Mouse (Mus musculus) MEL-GATA-1-ER (cell line): ENCODE results near the gene Ltb4r2.

Experiments
- DNase-seq: peaks from one replicate; pipeline ENCODE4 v3.0.0-alpha.2; 2012; ENCODE audit warnings: low read depth; ENCODE audit errors: extremely low read depth

Ltb4r2 gene

DNA sequence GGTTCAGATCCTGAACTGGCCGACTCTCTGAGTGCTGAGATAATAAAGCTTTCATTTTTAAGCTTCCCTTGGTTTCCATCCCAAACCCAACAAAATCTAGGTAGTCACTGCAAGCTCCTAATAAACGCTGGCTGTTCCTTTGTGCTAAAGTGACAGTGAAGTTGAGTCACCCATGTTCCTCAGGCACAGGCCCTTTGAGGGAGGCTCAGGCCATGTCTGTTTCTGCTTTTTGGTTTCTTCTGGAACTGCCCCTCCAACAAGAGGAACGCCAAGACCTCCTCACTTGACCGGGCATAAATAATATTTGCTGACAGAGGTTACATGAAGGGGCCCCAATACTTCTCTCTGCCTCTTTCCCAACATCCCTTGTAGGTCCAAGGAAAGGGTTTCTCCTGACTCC lies 25.5 kb upstream of the Ltb4r2 start:
- DNase-seq = no peak

DNA sequence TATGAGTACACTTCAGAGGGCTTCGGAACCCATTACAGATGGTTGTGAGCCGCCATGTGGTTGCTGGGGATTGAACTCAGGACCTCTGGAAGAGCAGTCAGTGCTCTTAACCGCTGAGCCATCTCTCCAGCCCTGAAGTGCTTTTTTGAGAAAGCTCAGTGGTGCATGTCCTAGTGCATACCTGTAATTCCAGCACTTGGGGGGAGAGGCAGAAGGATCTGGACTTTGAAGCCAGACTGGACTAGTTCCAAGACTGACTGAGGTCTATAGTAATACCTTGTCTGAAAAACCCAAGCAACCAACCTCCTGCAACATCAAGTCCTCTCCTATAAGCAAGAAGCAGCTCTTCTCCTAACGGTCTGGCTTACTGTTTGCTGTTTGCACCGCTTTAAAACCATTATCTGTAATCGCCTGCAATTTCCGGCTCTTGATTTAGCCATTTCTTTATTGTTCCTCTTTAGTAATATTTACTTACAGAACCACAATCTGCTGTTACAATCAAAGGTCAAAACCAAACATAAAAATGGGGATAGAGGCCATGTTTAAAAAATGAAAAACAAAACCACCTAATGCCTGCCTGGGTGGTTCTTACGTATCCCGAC lies 24.0 kb upstream of the Ltb4r2 start:
- no peak for DNase-seq

DNA sequence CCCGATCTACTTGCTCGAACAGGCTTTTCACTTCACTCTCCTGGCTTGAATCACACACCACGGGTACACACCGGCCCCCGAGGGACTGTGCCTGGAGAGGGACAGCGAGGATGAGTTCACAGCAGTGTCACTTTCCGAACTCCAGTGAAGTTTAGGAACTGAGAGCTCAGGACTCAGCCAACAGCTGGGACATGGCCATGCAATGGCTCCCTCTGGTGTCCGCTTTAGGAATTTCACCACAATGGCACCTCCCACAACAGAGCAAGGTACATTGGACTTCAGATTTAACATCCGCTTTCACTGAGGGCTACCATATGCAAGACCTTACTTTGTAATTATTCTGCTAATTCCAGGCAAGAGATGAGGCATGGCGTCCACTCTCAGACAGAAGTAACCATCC lies 17.5 kb upstream of the Ltb4r2 start:
- DNase-seq = peak; percentile 79

DNA sequence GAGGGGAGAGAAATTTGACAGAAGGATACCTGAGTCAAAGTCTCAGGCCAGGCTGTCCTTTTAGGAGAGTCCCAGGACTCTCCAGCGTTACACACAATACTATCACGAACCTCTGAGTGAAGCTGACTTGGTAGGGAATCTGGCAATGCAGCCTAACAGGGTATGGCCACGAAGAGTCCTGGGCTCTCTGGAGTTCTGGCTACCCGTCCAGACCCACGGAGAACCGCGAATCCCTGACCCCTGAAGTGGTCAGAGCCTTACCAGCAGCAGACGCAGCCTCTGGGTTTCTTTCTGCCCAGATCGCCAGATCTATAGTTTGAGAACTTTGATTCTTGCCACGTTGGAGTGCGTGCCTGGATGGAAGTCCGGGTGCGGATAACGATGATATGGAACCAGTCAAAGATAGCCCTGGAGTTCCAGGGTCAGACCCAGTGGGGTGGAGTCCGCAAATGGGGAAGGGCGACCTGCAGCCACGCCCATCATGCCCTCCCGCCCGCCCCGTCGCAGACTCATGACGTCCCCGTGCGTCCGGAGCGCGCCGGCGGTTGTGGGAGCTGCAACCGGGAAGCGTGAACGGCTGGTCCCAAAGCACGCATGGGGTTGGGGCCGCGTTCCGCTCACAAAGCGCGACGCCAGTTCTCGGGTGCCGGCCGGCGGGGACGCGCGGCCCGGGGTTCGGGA lies 15.9 kb upstream of the Ltb4r2 start, which contains the start of the genes Dhrs1 and Nop9:
Gene Dhrs1, minus strand, starts transcription at position 511 of the 681 bp plus-strand sequence.
Gene Nop9, plus strand, starts transcription at position 514 of the 681 bp plus-strand sequence.
- no peak for DNase-seq

DNA sequence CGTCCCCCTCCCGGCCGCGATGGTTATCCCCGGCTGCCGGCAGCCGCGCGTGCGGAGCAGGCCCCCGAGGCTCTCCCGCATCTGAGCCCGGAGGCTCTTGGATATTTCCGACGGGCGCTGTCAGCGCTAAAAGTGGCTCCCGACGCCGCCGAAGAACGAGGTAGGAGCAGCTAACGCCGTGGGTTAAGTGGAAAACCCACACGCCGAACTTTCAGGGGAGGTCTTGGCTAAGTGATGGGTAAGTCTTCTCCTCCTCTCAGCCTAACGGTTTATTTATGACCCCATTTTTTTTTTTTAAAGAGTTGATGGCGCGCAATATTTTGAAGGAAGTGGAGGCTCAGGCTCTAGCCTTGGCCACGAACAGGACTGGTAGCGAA lies 15.4 kb upstream of the Ltb4r2 start:
- no peak for DNase-seq

DNA sequence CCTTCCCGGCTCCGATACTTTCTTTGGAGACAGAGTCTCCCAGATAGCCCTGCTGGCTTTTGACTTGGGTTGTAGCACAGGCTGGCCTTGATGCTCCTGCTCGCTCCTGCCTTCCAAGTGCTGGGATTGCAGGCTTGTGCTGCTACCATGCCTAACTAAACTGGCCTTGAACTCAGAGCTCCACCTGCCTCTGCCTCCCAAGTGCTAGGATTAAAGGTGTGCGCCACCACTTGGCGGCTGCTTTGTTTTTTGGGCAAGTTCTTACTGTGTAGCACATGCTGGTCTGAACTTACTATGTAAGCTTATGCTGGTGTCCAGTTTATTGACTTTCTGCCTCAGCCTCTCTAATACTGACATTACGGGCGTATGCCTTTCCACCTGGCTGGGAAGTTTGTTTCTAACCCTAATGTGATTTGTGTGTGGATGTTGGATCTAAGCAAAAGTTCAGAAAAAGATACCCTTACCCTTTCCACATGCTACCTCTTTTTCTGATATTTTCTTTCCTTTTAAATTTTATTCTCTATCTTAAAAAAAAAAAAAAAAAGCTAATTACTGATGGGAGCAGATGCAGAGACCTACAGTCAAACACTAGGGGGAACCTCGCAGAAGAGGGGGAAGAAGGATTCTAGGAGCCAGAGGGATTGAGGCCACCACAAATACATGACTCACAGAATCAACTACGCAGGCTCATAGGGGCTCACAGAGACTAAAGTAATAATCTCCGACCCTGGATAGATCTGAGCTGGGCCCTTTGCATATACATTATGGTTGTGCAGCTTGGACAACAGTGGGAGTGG lies 14.0 kb upstream of the Ltb4r2 start:
- no peak for DNase-seq

DNA sequence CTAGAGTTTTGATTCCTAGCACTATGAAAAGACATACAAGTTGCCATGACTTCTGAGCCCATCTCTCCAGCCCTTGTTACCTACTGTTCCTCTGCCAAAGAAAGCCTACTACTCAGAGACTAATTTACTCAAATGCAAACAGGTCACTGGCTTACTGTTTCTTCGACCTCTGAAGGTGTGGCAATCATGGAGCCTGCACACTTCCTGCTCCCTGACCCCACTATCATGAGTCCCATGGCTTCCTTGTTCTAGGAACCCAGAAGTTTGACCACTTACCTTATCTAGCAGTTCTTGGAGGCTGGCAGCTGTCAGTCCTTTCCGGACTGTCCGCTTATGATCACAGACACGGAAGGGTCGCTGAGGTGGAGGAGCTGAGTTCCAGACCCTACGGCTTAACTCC lies 3.7 kb upstream of the Ltb4r2 start:
- DNase-seq = peak; percentile 31

DNA sequence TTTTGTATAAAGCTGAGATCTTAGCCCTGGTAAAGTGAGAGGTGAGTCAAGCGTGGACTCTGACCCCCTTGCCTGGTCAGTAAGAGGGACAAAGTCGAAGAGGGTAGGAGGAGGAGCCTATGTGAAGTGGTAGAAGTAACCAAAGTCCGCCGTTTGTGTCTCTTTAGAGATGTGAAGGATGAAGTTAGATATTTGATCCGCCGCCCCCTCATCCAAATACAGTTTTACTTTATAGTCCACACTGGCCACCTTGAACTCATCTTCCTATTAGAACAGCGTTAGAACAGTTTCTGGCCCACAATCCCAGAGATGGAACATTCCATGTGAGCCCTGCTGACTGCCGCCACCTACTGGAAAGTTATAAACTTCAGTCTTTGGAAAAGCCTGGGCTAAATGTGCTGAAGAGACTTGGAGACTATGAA lies 2.9 kb upstream of the Ltb4r2 start, which contains the start of gene Cideb:
Gene Cideb, minus strand, starts transcription at position 96 of the 422 bp plus-strand sequence.
- peak; percentile 46 for DNase-seq

DNA sequence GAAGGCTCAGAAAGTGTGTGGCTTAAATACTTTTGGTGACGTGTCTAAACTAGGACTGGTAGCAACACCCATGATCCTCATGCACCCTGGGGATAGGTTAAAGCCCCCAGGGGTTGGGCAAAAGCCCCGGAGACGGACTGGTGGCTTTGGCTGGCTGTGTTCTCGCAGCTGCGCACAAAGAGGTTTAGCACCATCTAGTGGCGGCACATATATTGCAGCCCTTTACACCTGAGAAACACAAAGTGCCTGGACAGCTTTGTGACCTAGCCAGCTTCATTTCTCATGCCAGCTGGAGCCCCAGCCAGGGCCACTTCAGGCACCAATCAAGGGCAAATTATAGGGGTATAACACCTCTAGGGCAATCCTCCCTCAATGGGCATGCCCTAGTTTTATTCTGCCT lies 1.1 kb upstream of the Ltb4r2 start:
- DNase-seq = peak; percentile 47

DNA sequence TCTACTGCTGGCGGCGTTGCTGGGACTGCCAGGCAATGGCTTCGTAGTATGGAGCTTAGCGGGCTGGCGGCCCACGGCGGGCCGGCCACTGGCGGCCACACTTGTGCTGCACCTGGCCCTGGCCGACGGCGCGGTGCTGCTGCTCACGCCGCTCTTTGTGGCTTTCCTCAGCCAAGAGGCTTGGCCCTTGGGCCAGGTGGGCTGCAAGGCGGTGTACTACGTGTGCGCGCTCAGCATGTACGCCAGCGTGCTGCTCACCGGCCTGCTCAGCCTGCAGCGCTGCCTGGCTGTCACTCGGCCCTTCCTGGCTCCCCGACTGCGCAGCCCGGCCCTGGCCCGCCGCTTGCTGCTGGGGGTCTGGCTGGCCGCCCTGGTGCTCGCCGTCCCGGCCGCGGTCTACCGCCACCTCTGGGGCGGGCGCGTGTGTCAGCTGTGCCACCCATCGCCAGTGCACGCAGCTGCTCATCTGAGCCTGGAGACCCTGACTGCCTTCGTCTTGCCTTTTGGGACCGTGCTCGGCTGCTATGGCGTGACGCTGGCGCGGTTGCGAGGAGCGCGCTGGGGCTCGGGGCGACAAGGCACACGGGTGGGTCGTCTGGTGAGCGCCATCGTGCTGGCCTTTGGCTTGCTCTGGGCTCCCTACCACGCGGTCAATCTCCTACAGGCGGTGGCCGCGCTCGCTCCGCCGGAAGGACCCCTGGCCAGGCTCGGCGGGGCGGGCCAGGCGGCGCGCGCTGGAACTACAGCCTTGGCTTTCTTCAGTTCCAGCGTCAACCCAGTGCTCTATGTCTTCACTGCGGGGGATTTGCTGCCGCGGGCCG lies 983 bp downstream of the Ltb4r2 start:
- DNase-seq = no peak

DNA sequence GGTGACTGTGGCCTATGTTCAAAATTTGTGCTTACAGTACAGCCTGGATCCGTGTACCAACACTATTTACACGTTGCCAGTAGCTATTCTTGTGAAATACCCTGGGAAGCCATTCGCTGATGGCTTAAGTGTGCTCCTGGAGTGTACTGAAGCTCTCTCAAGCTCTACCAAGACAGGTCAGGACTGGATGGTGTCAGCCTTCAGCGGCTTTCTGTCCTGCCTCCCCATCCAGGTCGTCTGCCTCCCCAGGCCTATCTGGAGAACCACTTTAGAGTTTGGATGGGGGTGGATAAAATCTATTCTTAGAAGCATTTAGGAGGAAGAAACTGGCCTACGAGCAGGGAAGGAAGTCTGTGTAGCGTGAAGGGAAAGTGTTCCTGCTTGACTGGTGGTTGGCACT lies 1.9 kb downstream of the Ltb4r2 start:
- DNase-seq = peak; percentile 35

DNA sequence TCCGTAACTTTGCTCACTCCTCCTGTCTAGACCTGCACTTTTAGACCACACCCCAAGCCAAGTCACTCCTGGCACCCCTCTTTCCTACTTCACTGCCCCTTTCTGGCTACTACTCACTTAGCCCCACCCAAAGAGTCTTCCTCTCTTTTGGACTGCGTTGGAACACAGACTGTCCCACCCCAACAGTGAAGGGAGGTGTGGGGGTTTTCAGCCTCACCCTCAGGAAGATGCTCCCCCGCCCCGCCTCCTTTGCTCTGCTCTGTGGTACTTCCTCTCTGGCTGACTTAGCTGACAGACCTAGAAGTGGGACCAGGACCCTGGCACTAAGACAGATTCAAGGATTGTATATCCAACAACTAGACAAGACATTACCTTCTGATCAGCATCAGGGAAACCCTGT lies 4.5 kb downstream of the Ltb4r2 start, which contains the start of gene Ltb4r1:
Gene Ltb4r1, plus strand, starts transcription at position 267 of the 400 bp plus-strand sequence.
- DNase-seq = peak; percentile 46

DNA sequence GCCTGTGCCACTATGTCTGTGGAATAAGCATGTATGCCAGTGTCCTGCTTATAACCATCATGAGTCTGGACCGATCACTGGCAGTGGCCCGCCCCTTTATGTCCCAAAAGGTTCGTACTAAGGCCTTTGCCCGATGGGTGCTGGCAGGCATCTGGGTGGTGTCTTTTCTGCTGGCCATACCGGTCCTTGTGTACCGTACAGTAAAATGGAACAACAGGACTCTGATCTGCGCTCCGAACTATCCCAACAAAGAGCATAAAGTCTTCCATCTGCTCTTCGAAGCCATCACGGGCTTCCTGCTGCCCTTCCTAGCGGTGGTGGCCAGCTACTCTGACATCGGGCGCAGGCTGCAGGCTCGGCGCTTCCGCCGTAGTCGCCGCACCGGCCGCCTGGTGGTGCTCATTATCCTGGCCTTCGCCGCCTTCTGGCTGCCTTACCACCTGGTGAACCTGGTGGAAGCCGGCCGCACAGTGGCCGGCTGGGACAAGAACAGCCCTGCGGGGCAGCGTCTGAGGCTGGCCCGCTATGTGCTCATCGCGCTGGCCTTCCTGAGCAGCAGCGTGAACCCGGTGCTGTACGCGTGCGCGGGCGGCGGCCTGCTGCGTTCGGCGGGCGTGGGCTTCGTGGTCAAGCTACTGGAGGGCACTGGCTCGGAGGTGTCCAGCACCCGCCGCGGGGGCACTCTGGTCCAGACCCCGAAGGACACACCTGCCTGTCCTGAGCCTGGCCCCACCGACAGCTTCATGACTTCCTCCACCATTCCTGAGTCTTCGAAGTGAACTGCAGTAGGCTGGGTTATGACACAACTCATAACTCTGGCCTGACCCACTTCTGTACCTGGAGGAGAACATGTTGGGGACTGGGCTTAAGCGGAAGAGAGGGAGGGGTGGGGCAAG lies 6.5 kb downstream of the Ltb4r2 start:
- no peak for DNase-seq

DNA sequence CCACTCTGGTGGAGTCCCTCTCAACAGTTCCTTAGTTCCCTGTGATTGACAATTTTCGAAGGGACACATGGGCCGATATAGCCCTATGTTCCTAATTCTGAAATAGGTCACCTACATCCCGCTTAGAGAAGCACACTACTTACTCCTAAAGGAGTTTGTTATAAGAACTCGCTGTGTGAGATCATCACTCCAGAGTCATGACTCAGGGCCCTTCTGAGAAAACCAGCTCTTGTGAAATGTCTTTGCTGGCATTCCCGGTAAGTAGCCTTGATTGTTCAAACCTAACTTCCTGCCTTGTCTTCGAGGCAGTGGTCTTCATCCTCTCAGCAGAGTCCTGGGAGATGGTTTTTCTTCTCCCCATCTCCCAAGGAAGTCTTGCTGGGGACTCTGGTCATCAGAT lies 7.3 kb downstream of the Ltb4r2 start:
- DNase-seq = no peak

DNA sequence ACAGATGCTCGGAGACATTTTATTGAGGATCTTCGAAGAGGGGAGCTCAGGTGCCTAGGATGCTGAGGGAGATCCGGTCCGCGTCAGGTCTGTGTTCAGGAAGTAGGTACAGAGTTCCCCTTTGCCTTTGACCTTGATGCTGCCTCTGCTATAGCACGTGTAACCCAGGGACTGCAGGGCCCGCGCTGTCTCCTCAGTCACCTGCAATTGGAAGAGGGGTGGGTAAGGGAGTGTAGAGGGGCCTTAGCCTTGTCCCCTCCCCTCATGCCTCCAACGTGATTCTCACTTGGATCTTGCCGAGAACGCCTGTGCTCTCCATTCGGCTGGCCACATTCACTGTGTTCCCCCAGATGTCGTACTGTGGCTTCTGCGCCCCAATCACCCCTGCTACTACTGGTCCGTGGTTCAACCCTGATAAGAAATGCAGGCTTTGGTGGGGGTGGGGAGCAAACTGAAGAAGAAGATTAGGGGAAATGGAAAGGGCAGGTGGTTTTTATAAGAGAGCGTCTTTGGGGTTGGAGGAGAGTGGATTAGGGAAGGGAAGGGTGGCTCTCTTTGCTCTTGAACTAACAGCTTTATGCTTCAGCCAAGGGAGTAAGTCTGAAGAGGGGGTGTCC lies 8.0 kb downstream of the Ltb4r2 start:
- DNase-seq = peak; percentile 89

DNA sequence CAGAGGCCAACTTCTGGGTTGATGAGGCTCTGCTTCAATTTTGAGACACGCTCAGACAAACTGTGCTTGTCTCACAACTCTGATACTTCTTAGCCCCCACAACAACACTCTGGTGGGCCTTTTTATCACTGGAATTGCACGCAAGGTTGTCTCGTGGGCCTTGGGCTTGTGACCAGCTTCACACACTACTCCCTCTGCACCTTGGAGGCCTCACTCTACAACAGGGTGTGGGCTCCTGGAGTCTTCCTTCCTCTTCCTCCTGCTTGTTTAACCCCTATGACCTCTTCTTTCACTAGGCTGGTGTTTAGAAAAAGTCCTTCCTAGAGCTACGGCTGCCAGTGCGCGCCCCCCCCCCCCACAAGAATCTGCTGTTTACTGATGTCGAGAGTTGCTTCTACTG lies 15.5 kb downstream of the Ltb4r2 start:
- DNase-seq = no peak

DNA sequence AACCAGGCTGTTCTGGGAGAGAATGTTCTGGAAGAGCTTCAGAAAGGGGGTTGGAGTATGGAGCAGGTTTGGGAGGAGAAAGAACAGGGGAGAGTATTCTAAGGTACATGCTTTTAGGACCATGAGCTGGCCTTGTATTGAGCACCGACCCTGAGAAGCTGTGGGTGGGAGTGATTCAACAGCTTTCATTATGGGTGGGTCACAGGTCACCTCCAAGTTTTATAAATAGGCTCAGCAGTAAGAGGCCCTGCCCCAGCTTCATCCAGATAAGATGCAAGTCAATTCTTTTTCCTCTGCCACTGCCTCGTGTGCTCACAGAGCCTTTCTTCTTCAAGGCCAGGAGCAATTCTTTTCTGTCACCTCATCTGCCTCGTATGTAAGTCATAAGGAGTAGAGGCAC lies 15.9 kb downstream of the Ltb4r2 start:
- DNase-seq = no peak

DNA sequence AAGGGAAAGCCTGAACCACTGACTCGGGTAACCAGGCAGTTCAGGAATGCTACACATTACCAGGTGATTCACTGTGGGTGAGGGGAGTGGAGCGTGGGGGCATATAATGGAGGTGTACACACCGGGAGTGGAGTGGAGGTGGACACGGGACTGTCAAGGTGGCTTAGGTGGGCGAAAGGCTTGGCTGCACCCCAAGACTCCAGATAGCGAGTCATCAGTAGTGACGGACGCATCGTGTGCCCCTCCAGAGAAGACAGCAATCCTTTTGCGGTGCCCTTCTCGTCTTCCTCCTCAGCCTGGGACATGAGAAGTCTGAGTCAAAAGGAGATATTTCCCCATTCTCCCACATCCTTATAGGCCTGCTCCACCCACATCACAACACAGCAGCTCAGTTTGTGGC lies 16.6 kb downstream of the Ltb4r2 start:
- DNase-seq = no peak

DNA sequence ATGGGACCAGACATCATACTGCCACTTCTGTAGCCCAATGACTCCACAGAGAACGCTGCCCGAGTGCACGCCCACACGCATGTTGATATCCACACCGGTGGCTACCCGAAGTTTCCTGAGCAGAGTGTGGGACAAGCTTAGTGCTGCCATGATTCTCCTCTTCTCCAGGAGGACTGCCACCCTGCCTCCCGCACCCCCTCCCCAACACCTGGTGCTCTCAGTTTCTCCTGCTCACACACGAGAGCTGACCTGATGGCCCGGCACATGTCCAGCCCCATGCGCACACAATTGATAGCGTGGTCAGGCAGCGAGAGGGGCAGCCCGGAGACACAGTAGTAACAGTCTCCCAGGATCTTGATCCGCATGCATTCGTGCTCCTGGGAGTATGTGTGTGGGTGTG lies 17.5 kb downstream of the Ltb4r2 start:
- no peak for DNase-seq

DNA sequence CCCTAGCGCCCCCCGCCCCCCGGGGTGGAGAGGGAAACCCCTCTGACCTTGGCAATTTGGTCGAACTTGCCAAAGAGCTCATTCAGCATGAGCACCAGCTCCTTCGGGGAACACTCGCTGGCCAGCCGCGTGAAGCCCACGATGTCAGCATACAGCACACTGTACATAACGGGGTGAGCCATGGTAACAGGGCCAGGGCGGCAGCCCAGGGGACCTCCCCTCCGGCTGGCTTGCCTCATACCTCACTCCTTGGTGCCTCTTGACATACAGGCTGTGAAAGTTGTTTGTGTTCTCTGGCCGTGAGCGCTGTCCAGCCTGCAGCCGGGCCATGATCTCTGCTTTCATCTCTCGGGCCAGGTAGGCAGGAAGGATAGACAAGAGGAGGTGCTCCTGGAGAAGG lies 18.4 kb downstream of the Ltb4r2 start:
- DNase-seq = no peak
